Mouse (Mus musculus) kidney, postnatal 14 days (tissue): ENCODE data around the gene Nes.

Source experiments
- DNase-seq: peaks from one replicate; pipeline ENCODE4 v3.0.0; 2022; ENCODE audit warnings: mixed read lengths

The Nes gene

DNA sequence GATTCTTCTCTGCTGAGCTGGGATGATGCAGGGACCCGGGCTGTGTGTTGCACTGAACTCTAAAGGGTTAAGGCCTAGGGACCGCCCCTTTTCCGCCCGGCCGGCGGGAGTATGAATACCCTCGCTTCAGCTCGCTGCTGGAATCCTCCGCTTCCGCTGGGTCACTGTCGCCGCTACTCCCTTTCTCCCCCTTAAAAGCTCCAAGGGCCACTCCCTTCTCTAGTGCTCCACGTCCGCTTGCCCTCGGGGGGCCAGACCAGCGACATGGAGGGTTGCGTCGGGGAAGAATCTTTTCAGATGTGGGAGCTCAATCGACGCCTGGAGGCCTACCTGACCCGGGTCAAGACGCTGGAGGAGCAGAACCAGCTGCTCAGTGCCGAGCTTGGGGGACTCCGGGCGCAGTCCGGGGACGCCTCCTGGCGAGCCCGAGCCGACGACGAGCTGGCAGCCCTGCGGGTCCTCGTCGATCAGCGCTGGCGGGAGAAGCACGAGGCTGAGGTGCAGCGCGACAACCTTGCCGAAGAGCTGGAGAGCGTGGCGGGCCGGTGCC is at the start of gene Nes:
TSS of gene Nes (plus strand) at position 140 of the 550 bp plus-strand sequence.
- DNase-seq, result peak; percentile 83

DNA sequence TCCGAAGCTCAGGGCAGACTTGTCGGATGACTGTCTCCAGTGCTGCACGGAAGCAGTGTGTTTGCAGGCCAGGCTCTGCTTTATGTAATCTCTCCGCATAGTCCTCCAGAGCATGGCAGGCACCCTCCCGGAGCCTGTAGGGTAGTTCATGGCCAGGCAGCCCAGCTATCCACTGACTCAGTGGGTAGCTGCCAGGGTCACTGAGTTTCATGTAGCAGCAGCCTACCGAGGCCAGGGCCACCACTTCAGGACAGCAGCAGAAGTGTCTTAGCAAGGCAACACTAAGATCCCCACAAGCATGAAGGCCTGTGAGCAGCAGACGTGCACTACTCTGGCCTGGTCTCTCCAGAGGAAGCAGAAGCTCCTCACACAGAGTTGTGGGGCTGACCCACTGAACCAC is 45.9 kb upstream of the Nes start:
- no peak for DNase-seq

GRCm38 (mm10) chr3:87927452-87927851 is 43.4 kb upstream of the Nes start:
- no peak for DNase-seq

DNA sequence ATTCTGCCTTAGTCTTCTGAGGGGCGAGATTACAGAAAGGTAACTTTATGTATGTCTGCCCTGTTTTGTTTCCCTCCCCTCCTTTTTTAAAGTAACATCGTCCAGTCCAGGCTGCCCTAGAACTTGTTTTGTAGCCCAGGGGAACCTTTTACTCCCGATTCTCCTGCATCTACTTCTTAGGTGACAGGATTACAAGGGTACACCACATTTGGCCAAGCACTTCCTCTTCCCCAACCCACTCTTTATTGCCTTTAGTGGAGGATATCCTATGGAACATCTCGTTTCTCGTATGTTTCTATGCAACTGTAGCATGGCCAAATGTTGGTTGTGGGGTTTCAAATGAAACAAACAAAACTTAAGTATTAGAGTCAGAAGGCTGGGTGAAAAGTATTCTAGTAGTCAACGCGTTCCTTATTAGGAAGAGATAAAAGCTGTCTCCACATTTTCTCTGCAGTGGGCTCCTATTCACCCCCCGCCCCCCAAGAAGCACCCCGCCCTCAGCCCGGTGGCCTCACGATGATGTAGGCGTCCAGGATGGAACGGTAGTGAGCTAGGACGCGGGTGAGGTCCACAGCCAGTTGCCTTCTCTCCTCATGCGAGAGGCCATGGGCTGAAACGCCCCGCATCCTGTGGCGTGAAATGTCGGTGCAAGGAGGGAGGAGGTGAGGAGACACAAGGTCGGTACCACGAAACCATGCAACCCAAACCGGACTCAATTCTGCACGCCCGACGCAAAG is 41.4 kb upstream of the Nes start:
- DNase-seq, result no peak

- DNase-seq, result peak; percentile 98
Measured at GRCm38 (mm10) chr3:87930078-87930795, 40.6 kb upstream of the Nes start, which contains the start of the genes Isg20l2 and Rrnad1. TSS of gene Isg20l2 (plus strand) at chr3:87930314. TSS of gene Rrnad1 (minus strand) at chr3:87930717.

GRCm38 (mm10) chr3:87934026-87934425 is 36.9 kb upstream of the Nes start:
- DNase-seq, result no peak

DNA sequence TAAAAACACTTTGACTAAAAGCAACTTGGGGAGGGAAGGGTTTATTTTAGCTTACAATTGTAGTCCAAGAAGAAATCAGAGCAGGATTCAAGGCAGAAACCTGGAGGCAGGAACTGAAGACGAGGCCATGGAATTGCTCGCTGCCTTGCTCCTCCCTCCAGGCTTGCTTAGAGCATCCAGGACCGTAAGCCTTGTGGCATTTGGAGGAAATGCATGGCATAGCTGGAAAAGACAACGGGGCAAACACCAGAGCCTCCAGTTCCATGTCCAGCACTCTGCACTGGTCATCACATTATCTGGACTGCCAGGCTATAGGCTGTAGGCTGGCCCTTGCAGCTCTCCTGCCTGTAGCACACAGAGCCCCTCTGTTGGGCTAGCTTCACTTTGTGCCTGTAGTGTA is 36.4 kb upstream of the Nes start:
- no peak for DNase-seq

DNA sequence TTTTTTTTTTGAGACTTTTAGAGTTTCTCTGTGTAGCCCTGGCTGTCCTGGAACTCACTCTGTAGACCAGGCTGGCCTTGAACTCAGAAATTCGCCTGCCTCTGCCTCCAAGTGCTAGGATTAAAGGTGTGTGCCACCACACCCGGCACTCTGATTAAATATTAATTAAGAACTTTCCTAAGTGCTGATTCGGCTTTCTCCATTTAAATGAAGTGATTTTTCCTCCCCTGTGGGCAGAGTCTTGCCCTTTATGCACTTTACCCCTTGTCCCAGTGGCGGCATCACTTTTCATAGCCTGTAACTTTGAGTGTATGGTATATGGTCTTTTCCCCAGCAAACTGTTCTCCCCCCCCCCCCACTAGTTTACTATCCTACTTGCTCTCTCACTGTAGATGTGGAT is 35.7 kb upstream of the Nes start:
- peak; percentile 36 for DNase-seq

DNA sequence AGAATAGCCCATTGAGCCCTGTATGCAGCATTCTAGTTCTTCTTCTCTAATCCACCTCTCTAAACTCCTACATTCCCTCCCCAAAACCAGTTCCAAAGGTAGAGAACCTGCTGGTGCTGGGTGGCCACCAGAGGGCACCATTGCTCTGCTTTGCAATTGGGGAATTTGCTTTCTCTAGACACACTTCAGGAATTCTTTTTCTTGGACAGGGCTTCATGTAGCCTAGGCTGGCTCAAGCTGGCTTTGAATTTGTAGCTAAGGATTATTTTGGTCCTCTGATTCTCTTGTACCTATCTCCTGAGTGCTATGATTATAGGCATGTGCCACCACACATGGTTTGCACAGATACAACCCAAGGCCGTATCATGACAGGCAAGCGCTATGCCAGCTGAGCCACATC is 35.1 kb upstream of the Nes start:
- peak; percentile 81 for DNase-seq

DNA sequence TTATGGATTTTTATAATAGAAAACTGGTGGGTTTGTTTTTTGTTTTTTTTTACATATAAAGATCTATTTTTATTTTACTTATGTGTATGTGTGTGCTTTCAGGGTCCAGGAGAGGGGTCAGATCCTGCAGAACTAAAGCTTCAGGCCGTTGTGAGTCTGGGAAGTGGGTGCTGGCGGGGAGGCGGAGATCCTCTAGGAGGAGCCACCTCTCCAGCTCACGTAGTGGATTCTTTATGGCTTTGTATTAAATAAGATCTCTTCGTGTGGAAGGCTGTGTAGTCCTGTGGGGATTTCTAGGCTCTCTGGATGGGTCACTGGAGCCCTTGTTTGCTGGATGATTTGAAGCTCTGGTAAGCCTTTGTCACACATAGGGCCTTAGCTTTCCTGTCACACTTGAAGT is 30.3 kb upstream of the Nes start:
- no peak for DNase-seq

DNA sequence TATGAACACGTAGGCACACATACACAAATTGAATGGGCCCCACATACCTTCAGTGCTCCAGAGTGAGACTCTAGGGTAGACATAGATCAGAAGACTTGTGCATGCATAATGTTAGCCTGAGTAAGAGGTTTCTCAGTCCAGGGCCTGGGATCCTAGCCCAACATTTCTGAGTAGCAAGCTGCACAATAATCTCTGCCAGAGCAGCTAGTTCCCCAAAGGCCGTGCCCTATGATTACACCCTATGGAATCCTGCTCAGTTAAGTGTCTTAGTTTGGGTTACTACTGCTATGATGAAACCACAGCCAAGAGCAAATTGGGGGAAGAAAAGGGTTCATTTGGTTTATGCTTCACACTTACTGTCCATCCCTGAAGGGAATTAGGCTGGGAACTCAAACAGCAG is 28.4 kb upstream of the Nes start:
- DNase-seq, result no peak

- no peak for DNase-seq
Measured at GRCm38 (mm10) chr3:87943586-87943985, 27.3 kb upstream of the Nes start.

GRCm38 (mm10) chr3:87944838-87945600 is 25.9 kb upstream of the Nes start:
- DNase-seq, result no peak

GRCm38 (mm10) chr3:87945781-87946540 is 24.9 kb upstream of the Nes start:
- DNase-seq, result no peak

DNA sequence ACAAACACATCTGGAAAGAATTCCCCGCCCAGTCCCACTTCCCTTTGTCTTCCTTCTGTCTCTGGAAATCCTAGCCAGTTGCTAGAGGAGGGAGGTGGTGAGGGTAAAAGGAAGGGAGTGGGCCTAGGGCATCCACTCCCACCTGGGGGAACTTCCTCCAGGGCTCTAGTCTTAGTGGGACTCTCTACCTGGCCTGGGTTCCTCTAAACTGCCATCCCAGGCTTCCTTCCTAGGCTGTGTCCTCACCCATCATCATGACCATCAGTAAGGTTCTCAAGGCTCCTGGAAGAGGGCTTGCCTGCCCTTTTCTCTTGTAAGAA is 24.4 kb upstream of the Nes start:
- no peak for DNase-seq

GRCm38 (mm10) chr3:87947056-87947810 is 23.6 kb upstream of the Nes start:
- DNase-seq, result no peak

DNA sequence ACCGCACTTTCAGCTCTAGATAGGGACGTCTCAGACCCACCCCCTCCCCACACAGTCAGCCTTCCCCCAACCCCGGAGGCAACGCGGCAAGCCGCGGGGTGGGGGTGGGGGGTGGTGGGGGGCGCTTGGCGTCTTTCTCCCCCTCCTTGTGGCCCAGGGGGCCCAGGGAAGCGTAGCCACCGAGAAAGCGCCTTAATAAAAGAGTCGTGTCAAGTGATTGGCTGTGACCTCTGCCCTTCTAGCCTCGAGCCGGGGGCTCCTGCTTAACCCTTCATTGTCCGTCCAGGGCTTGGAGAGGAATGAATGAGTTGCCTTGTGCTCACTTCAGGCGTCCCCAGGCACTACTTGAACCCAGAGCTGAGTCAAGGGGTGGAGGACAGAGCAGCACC is 23.1 kb upstream of the Nes start:
- DNase-seq, result no peak

DNA sequence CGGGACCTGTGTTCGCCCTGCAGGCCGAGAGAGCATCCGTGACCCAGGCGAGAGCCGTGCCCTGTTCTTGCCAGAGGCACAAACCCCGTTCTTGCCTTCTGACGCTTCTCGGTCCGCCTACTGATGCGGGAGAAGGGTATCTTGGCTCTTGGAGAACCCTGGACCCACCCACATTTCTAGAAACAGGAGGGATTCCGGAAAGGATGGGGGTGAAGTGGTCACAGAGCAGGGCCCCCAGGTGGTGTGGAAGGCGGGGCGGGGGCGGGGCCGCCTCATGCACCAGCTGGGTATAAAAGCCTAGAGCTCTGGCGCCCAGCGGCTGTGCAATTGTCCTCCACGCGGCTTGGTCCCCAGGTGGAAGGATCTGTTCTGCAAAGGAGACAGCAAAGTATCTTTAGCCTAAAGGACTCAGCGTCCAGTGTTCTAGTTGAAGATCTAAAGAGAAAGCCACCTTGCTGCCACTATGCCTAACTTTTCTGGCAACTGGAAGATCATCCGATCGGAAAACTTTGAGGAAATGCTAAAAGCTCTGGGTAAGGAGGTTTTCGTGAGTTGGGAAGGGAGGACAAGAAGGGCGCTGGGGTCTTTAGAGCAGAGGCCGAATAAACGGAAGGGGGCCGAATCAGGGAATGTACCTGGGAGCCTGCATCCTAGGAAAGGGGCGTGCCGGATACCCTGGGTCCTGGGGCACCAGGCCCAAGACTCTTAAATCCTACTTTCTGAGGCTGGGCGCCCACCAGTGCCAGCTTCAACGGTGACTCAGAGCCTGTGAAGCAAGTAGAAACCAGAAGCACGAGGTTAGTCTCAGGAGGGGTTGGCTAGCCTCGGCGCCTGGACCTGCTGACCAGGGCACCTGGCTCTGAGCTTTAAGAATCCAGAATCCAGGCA is 22.3 kb upstream of the Nes start, which contains the start of gene Crabp2:
TSS of gene Crabp2 (plus strand) at position 289 of the 888 bp plus-strand sequence.
- DNase-seq, result no peak

DNA sequence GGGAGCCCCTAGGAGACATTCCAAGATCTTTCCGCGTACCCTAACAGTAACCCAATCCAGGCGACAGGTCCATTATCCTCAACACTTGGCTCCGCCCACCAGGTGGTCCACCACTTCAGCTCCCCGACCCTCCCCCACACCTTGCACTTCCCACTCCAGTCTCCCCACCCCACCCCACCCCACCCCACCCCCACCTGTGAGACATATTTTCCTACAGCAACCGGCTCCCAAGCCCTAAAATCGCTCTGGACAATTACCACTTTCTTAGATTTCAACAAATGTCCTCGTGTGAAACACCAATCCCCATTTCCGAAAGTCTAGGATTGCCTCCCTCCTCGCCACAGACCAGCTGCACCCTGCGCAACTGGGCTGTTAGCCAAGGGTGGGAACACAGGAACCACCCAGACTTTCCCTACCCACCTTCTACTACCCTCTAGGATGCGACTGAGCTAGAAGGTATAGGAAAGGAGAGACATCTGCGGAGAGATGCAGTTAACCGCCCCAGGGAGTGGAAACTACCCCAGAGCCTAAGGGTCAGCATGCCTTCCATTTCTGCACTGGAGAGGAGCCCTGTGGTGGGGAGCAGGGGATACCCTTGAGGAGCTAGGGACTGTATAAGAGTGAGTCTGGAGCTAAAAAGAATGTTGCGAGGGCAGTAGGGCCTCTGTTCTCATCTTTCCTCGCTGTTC is 21.5 kb upstream of the Nes start:
- no peak for DNase-seq

DNA sequence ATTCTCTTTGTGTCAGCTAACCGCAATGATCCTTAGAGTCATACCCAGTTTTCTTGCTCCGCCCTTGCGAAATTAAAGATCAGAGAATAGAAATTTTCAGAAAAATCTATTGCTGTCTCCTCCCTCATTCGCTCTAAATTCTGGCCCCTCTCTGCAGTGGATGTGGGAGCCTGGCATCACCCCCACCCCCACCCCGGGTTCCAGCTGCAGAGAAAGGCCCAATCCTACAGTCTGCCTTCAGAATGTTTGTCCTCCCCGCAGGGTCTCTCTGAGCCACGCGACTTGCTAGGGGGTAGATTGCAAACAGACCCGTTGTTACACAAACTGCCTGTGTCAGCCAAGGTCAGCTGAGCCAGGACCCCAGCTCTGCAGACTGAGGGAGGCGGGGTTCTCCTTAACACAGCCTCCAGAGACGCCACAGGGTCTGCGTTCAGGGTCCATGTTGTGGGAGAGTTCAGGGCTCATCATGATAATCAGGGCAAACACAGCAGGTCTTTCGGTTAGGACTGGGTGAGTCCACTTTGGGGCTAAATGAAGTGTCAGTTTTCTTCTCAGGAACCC is 20.8 kb upstream of the Nes start:
- DNase-seq, result no peak
